Mouse (Mus musculus): ENCODE results near the gene Ybx2.

Gene Ybx2

GRCm38 (mm10) chr11:69960616-69961015, 25.0 kb downstream of the Ybx2 start:
- no peak for DNase-seq (ENCODE audit: low read depth in 1 of 2, low spot score in 2 of 2)

- DNase-seq (ENCODE audit: low read depth in 1 of 2, low spot score in 2 of 2): no peak
These were observed 26.2 kb downstream of the Ybx2 start for GRCm38 (mm10) chr11:69961841-69962240.

- DNase-seq (ENCODE audit: low read depth in 1 of 2, low spot score in 2 of 2): no peak
These were observed 29.2 kb downstream of the Ybx2 start, which contains the start of gene Cldn7 for GRCm38 (mm10) chr11:69964650-69965270. Gene Cldn7, plus strand, starts transcription at chr11:69964779.

- no peak for DNase-seq (ENCODE audit: low read depth in 1 of 2, low spot score in 2 of 2)
These were observed 29.8 kb downstream of the Ybx2 start for GRCm38 (mm10) chr11:69965271-69966005.

- DNase-seq (ENCODE audit: low read depth in 1 of 2, low spot score in 2 of 2): no peak
These were observed 30.6 kb downstream of the Ybx2 start for GRCm38 (mm10) chr11:69966006-69966859.

GRCm38 (mm10) chr11:69966860-69967517, 31.4 kb downstream of the Ybx2 start:
- no peak for DNase-seq (ENCODE audit: low read depth in 1 of 2, low spot score in 2 of 2)

- no peak for DNase-seq (ENCODE audit: low read depth in 1 of 2, low spot score in 2 of 2)
These were observed 33.2 kb downstream of the Ybx2 start for GRCm38 (mm10) chr11:69968793-69969192.

- no peak for DNase-seq (ENCODE audit: low read depth in 1 of 2, low spot score in 2 of 2)
These were observed 34.6 kb downstream of the Ybx2 start for GRCm38 (mm10) chr11:69970222-69970621.

GRCm38 (mm10) chr11:69970775-69971174, 35.2 kb downstream of the Ybx2 start:
- no peak for DNase-seq (ENCODE audit: low read depth in 1 of 2, low spot score in 2 of 2)

- no peak for DNase-seq (ENCODE audit: low read depth in 1 of 2, low spot score in 2 of 2)
These were observed 39.3 kb downstream of the Ybx2 start for GRCm38 (mm10) chr11:69974907-69975306.

- DNase-seq (ENCODE audit: low read depth in 1 of 2, low spot score in 2 of 2): no peak
These were observed 40.7 kb downstream of the Ybx2 start for GRCm38 (mm10) chr11:69976271-69976670.

GRCm38 (mm10) chr11:69979827-69980195, 44.2 kb downstream of the Ybx2 start:
- no peak for DNase-seq (ENCODE audit: low read depth in 1 of 2, low spot score in 2 of 2)

GRCm38 (mm10) chr11:69980196-69981140, 44.9 kb downstream of the Ybx2 start:
- peak; percentile 98 for DNase-seq (ENCODE audit: low read depth in 1 of 2, low spot score in 2 of 2)

GRCm38 (mm10) chr11:69981141-69981762, 45.7 kb downstream of the Ybx2 start, which contains the start of gene Ctdnep1:
Gene Ctdnep1, plus strand, starts transcription at chr11:69981156.
- DNase-seq (ENCODE audit: low read depth in 1 of 2, low spot score in 2 of 2): no peak

- no peak for DNase-seq (ENCODE audit: low read depth in 1 of 2, low spot score in 2 of 2)
These were observed 46.6 kb downstream of the Ybx2 start, which contains the start of gene Elp5 for GRCm38 (mm10) chr11:69982225-69982624. Gene Elp5, minus strand, starts transcription at chr11:69982517.

GRCm38 (mm10) chr11:69982877-69983276, 47.3 kb downstream of the Ybx2 start:
- DNase-seq (ENCODE audit: low read depth in 1 of 2, low spot score in 2 of 2): no peak

GRCm38 (mm10) chr11:69983377-69983776, 47.8 kb downstream of the Ybx2 start:
- DNase-seq (ENCODE audit: low read depth in 1 of 2, low spot score in 2 of 2): no peak

- no peak for DNase-seq (ENCODE audit: low read depth in 1 of 2, low spot score in 2 of 2)
These were observed 48.8 kb downstream of the Ybx2 start for GRCm38 (mm10) chr11:69984431-69984830.

- no peak for DNase-seq (ENCODE audit: low read depth in 1 of 2, low spot score in 2 of 2)
These were observed 54.4 kb downstream of the Ybx2 start for GRCm38 (mm10) chr11:69989949-69990348.

Data from monocyte, adult 2 months (primary cell).